Mouse (Mus musculus) ovary, postnatal 14 days (tissue): ENCODE data around the gene Asb11.
A peak's percentile ranks its signal among the peaks of the same experiment; 100 is the strongest.

Experiments used
- DNase-seq: peaks from one replicate; pipeline ENCODE4 v3.0.0; 2022; ENCODE audit warnings: low spot score

Gene Asb11

GRCm38 (mm10) chrX:164445601-164446000 is 8.8 kb downstream of the Asb11 start:
- no peak for DNase-seq

- no peak for DNase-seq
Observed at GRCm38 (mm10) chrX:164446106-164446551, 9.3 kb downstream of the Asb11 start.

- DNase-seq, result no peak
Observed at GRCm38 (mm10) chrX:164446835-164447681, 10.3 kb downstream of the Asb11 start.

DNA sequence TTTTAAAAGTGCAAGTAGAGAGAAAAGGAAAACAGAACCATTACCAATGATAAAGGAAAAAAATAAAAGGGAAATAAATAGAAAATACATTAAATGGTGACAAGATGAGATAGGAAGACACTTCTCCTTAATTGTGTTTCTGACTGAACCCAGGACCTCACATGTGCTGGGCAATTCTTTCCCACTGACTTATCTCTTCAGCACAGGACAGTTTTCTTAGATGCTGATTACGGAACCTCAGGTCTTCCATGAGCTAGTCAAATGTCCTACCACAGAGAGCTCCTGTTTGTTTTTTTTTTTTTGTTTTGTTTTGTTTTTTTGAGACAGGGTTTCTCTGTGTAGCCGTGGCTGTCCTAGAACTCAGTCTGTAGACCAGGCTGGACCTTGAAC is 10.9 kb downstream of the Asb11 start:
- DNase-seq, result no peak

GRCm38 (mm10) chrX:164449201-164449600 is 12.4 kb downstream of the Asb11 start:
- peak; percentile 16 for DNase-seq

DNA sequence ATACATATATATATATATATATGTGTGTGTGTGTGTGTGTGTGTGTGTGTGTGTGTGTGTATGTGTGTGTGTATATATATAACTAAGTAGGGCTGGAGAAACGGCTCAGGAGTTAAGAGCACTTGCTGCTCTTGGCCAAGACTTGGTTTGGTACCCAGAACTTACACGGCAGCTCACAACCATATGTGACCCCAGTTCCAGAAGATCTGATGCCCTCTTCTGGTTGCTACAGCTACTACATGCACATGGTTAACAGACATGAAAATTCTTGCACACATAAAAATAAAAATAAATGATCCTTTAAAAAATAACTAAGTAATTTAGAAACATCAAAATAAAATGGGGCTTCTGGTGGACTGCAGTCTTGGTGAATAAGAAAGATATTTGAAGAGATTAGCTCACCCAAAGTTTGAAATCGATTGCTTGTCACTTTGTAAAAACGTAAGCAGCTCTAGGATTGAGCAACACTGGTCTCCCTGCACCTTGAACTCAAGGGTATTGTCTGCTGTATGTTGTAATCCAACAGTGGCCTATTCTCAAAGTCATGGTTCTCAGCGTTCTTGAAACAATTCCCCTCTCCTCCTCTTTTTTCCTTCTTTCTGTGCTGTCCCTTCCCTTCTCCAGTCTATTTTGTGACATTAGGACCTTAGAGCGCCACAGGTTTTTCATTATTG is 22.5 kb downstream of the Asb11 start:
- no peak for DNase-seq

- no peak for DNase-seq
Observed at GRCm38 (mm10) chrX:164502258-164502657, 65.5 kb downstream of the Asb11 start.

DNA sequence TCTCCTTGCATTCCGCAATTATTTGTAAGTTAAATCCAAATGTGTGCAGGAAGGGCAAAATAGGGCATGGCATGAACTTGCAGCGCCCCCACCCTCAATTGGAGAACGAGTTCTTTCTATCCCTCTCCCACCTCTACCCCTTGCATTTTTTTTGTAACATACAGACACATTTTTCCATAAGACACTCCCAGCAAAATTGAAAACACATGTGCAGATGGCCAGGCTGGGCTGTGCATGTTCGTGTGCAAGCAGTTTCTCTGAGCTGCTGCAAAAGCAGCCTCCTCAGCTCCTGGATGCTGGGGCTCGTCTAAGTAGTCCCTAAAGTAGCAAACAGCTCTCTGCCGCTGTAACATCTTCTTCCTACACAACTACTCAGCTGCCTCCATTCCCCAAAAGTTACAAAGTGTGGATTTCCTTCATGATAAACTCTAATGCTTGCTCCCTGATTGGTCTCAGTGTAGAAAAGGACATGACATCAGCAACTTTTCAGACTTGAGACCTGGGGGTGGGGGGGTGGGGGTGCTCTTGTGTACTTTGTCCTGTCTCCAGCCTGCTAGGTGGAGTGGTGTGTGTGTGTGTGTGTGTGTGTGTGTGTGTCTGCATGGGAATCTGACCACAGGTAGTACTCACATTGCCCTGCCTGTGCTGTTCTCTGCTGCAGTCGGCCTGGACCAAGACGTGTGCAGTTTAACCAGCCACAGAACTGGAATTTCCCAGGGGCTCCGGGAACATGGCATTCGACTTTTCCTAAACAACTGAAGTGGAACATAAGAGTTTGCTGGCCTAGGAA is 69.1 kb downstream of the Asb11 start, which contains the start of gene Asb9:
TSS of gene Asb9 (plus strand) at position 619 of the 790 bp plus-strand sequence.
- no peak for DNase-seq

- DNase-seq, result no peak
Observed at GRCm38 (mm10) chrX:164507068-164507467, 70.3 kb downstream of the Asb11 start.

GRCm38 (mm10) chrX:164508728-164509127 is 71.9 kb downstream of the Asb11 start:
- DNase-seq, result no peak
